Mouse (Mus musculus) megakaryocyte, embryonic 14.5 days (primary cell): ENCODE data around the gene Sycp2. TPM values are rescaled to one million over a fixed set of nuclear protein-coding genes. Genes with fewer than 3 reads are reported as not detected.

Experiments used
- H3K27me3 ChIP-seq: replicated peaks from 2 replicates; pipeline ENCODE3; 2012; ENCODE audit warnings: inconsistent platforms
- H3K36me3 ChIP-seq: replicated peaks from 2 replicates; pipeline ENCODE3; 2012; ENCODE audit warnings: low read length, inconsistent platforms, mixed read lengths
- H3K4me1 ChIP-seq: 2 replicates; pipeline ENCODE4 v1.6.1; 2012; ENCODE audit warnings: inconsistent platforms
- H3K4me3 ChIP-seq: replicated peaks from 2 replicates; pipeline ENCODE3; 2012; ENCODE audit warnings: moderate library complexity, mild to moderate bottlenecking, inconsistent platforms
- H3K9me3 ChIP-seq: 2 replicates; pipeline ENCODE4 v1.6.1; 2012; ENCODE audit warnings: inconsistent platforms
- FLI1 ChIP-seq: IDR thresholded peaks from 2 replicates; pipeline ENCODE4 v1.6.1; 2012; ENCODE audit warnings: low read length, inconsistent platforms, mixed read lengths
- GATA1 ChIP-seq: IDR thresholded peaks from 3 replicates; pipeline ENCODE4 v1.6.1; 2012; ENCODE audit warnings: mixed read lengths, low read length, inconsistent platforms, borderline replicate concordance
- polyA plus RNA-seq: library from polyadenylated mRNA; stranded (reverse); fragments of >175 nt; gene quantifications from 2 replicates; pipeline ENCODE4 v1.2.3, GENCODE M21; 2012; ENCODE audit warnings: low replicate concordance; ENCODE audit not compliant: insufficient read depth

Sycp2 gene
- 0.03 TPM in 1 of 2 replicates, not detected in the other for polyA plus RNA-seq

DNA sequence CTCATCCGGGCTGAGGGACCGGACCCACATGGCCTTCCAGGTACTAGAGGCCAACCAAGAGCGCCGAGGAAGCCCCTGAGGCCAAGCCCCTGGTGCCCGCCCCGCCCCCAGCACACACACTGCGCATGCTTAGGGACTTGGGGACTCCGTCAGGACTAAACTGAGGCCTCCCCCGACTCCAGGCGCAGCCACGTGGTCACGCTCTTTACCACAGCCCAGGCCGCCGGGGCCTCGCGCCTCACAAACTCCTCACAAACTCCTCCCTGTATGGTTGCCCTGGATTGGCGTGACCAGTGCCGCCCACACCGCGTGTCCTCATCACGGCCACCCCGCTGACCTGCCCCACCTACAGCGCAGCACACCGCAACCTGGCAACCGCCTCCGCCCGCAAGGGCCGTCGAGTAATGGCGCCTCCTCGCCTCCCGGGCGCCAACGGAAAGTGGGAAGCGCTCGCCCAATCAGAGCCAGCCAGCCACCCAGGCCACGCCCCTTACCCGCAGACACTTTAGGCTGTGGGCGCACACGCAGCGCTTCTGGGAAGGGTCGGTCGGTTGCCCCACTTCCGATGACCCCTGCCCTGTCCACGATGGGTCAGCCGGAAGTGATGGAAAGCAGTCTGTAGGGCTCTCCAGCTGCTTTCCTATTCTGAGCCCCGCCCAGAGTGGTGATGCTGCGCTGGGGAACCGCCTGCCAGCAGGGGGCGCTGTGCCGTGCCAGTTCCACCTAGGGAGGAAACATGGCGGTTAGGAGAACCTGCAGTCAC, at the start of gene Sycp2:
Gene Sycp2 (minus strand): TSS at position 633 of the 763 bp plus-strand sequence.
- TF ChIP-seq GATA1 = no peak
- TF ChIP-seq FLI1 = no peak

DNA sequence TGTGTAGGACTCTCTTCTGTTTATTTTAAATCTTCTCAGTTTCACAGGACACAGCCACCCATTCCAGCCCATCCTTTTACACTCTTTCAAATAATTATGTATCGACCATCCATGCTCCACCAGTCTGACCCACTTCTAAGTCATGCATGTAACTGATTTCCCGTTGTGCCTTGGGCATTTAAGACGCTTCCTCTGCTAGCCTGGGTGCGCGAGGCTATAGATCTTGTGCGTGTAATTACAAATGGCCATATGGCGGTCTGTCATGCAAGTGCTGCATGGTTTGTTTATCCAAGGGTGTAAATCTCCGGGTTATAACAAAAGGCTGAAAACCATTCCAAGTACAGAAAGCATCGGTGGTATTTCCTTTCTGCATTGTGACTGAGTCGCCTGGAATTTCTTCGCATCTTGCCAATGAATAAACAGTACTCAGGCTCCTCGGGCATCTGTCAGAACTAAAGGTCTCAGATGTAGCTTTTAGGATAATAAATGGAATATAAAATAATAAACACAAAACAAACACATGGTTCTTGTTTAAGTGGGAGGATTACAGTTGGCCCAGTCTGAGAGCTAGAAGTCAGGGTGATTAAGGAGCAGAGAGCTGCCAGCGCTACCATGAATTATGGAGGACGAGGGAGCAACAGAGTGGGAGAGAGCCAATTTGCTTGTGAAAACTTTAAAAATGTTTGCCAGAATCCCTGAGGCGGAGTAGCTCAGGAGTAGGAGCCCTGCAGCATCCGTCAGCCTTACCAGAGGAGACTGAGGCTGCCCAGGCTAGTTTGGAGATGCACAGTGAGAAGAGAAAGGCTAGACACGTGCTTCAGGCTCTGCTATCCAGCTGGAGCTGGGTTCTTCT, 47.4 kb upstream of the Sycp2 start:
- TF ChIP-seq FLI1 (no peak), GATA1 (no peak)
- Histone ChIP-seq H3K9me3 (peaks cover 7% of the 10 kb centered on the region; the same call in 1 of the 2 replicates), H3K4me3 (no peak overlapping the region), H3K4me1 (peaks cover 16% of the 10 kb centered on the region), H3K36me3 (no peaks in the 10 kb centered on the region), H3K27me3 (peaks cover 14% of the 10 kb centered on the region)

More for the DNA sequence above, at the start of gene Sycp2:
- Histone ChIP-seq H3K36me3 (no peaks in the 10 kb centered on the region), H3K27me3 (no peaks in the 10 kb centered on the region), H3K4me1 (peaks cover 16% of the 10 kb centered on the region), H3K9me3 (peaks cover 11% of the 10 kb centered on the region), H3K4me3 (peak within 1 kb of the TSS; percentile 46)

DNA sequence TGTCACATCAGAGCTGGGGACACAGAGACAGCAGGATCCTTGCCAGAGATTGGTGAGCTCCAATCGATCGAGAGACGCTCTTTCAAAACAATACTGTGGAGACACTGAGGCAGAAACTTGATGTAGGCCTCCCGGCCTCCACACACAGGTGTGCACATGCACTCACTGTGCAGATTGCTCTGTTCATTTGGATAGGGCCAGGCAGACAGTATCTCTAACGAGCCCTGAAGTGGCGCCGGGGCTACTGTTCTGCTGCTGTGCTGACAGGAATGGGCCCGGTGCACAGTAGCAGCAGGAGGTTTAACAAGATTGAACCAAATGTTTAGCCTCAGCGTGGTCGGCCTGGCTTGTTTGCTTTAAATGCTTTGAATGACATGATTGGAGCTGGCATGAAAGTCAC, 43.5 kb upstream of the Sycp2 start:
- Histone ChIP-seq H3K36me3 (no peaks in the 10 kb centered on the region), H3K9me3 (peaks cover 7% of the 10 kb centered on the region; the same call in 1 of the 2 replicates)
- TF ChIP-seq FLI1 = no peak
- TF ChIP-seq GATA1 = no peak

DNA sequence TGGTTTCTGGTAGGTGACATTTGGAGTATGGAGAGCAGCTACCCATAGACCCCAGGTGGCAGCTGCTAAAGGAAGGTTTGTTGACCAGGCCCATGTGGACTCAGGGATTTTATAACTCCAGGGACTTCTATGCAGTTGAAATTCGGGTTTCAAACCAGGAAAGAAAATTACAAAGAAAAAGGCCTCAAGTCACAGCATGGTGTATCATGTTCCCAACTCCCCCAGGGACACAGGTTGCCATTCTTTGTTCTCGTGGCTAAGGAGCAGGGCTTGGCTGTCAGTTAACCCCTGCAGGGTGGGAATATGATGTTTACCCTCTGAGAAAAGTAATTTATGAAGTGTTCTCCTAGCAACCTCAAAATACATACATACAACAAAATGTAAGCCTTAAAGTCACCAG, 42.8 kb upstream of the Sycp2 start:
- Histone ChIP-seq H3K9me3 (peaks cover 7% of the 10 kb centered on the region; the same call in 1 of the 2 replicates), H3K36me3 (no peaks in the 10 kb centered on the region), H3K4me1 (peaks cover 7% of the 10 kb centered on the region), H3K4me3 (no peak overlapping the region), H3K27me3 (peaks cover 7% of the 10 kb centered on the region)
- TF ChIP-seq FLI1 (no peak), GATA1 (no peak)

More for the DNA sequence above, 43.5 kb upstream of the Sycp2 start:
- Histone ChIP-seq H3K4me3 (no peak overlapping the region), H3K27me3 (peaks cover 11% of the 10 kb centered on the region), H3K4me1 (peaks cover 11% of the 10 kb centered on the region)

DNA sequence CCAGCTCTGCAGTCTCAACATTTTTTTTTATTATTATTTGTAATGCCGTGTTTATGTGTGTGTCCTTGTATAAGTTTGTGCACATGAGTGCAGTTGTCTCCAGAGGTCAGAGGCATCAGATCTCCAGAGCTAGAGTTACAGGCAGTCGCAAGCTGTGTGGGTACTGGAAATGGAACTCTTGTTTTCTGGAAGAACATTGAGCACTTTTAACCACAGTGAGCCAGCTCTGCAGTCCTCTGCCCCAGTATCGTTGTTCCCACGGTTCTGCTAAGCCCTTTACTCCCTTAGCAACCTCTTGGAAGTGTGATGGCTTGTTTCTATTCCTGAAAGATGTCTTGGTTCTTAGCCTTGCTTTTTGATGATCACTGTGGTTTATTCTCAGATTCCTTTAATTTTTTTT, 41.9 kb upstream of the Sycp2 start:
- H3K36me3 ChIP-seq = no peaks in the 10 kb centered on the region
- H3K9me3 ChIP-seq = peaks cover 7% of the 10 kb centered on the region; the same call in 1 of the 2 replicates
- TF ChIP-seq FLI1 (no peak), GATA1 (no peak)
- H3K27me3 ChIP-seq = peaks cover 3% of the 10 kb centered on the region
- peaks cover 4% of the 10 kb centered on the region; the same call in 1 of the 2 replicates for H3K4me1 ChIP-seq
- no peak overlapping the region for H3K4me3 ChIP-seq

GRCm38 (mm10) chr2:178437311-178437710, 29.8 kb upstream of the Sycp2 start:
- Histone ChIP-seq H3K4me3 (no peak overlapping the region), H3K9me3 (peaks cover 6% of the 10 kb centered on the region; the same call in 1 of the 2 replicates), H3K4me1 (peaks cover 21% of the 10 kb centered on the region), H3K27me3 (peaks cover 9% of the 10 kb centered on the region), H3K36me3 (no peaks in the 10 kb centered on the region)
- TF ChIP-seq FLI1 = no peak
- no peak for TF ChIP-seq GATA1

- H3K36me3 ChIP-seq = no peaks in the 10 kb centered on the region
- no peaks in the 10 kb centered on the region for H3K9me3 ChIP-seq
- H3K4me3 ChIP-seq = no peak overlapping the region
- peaks cover 30% of the 10 kb centered on the region for H3K4me1 ChIP-seq
- no peak for TF ChIP-seq GATA1
- no peak for TF ChIP-seq FLI1
- H3K27me3 ChIP-seq = peaks cover 20% of the 10 kb centered on the region
These were observed 26.4 kb upstream of the Sycp2 start for GRCm38 (mm10) chr2:178433903-178434302.

DNA sequence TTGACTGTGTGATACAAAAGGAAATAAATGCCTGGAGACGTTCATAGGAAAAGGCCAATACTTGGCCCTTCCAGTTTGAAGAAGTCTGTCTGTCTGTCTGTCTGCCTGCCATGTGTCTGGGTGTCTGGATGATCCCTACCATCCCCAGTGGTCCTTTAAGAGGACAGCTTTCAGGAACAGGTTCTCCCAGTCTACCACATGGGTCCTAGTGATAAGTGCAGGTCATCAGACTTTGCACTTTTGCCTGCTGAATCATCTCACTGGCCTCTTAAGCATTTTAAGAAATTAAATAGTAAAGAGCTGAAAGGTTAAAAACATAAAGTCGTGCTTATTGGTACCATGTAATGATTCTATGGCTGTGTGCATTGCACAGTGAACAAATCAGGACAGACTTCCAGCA, 26.0 kb upstream of the Sycp2 start:
- no peaks in the 10 kb centered on the region for H3K9me3 ChIP-seq
- no peak overlapping the region for H3K4me3 ChIP-seq
- no peak for TF ChIP-seq FLI1
- no peak for TF ChIP-seq GATA1

DNA sequence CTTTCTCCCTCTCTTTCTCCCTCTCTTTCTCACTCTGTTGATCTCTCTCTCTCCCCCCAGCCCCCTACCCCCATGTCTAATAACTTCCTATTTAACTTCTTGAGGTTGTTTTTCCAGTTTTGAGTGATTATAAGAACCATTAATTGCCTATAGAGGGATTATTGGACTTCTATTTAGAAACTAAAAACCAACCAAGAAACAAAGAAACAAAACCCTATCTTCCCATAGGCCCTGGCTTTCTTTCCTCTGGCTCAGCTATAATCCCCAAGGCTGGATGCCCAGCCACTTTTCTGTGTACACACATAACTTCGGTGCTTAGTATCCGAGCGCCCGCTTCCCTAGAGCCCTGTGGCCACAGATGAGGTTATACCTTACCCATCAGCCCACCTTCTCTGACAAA, 22.7 kb upstream of the Sycp2 start, which contains the start of gene Cdh26:
Gene Cdh26 (plus strand): TSS at position 301 of the 400 bp plus-strand sequence.
- H3K27me3 ChIP-seq = peaks cover 20% of the 10 kb centered on the region
- H3K36me3 ChIP-seq = no peaks in the 10 kb centered on the region
- TF ChIP-seq FLI1 = no peak
- TF ChIP-seq GATA1 = no peak
- H3K9me3 ChIP-seq = no peaks in the 10 kb centered on the region
- H3K4me1 ChIP-seq = peaks cover 52% of the 10 kb centered on the region
- H3K4me3 ChIP-seq = no peak within 1 kb of the TSS

More for the DNA sequence above, 26.0 kb upstream of the Sycp2 start:
- H3K36me3 ChIP-seq = no peaks in the 10 kb centered on the region
- H3K4me1 ChIP-seq = peaks cover 30% of the 10 kb centered on the region
- H3K27me3 ChIP-seq = peaks cover 20% of the 10 kb centered on the region

- Histone ChIP-seq H3K27me3 (peaks cover 18% of the 10 kb centered on the region), H3K9me3 (no peaks in the 10 kb centered on the region), H3K4me1 (peaks cover 60% of the 10 kb centered on the region), H3K4me3 (no peak overlapping the region), H3K36me3 (peaks cover 8% of the 10 kb centered on the region)
- TF ChIP-seq FLI1 = no peak
- no peak for TF ChIP-seq GATA1
These were observed 21.9 kb upstream of the Sycp2 start for GRCm38 (mm10) chr2:178429426-178429825.
